Mouse (Mus musculus) B cell, adult 67 days (primary cell): Measurements from ENCODE around the gene Gm49394. TPM values are rescaled to one million over a fixed set of nuclear protein-coding genes. Genes with fewer than 3 reads are reported as not detected.

Source experiments
- total RNA-seq, 2 experiments: library from RNA; stranded (reverse); gene quantifications; 4 replicates each; pipeline ENCODE4 v1.2.4; 2023

Gene Gm49394
- not detected for total RNA-seq

GRCm38 (mm10) chr7:142669751-142670625 lies at the start of gene Gm49394:
Gm49394 (minus strand) TSS chr7:142669942.

GRCm38 (mm10) chr7:142666659-142667058 lies 3.1 kb downstream of the Gm49394 start, which contains the start of gene Igf2:
Igf2 (minus strand) TSS chr7:142666816.

Other genes with a start within 250 kb of the Gm49394 start
- not detected for gene Syt8, start 235.1 kb downstream of the Gm49394 start, total RNA-seq
- gene Tnni2, start 228.1 kb downstream of the Gm49394 start, total RNA-seq: 1 to 10 TPM; 3.3 to 7.1 TPM
- 100 to 1,000 TPM; 852 to 856 TPM for gene Lsp1, start 209.1 kb downstream of the Gm49394 start, total RNA-seq
- 10 to 100 TPM; 35.7 to 36.8 TPM for gene Tnnt3, start 171.1 kb downstream of the Gm49394 start, total RNA-seq
- gene Mrpl23, start 137.3 kb downstream of the Gm49394 start, total RNA-seq: 10 to 100 TPM; 12.0 to 12.3 TPM
- gene Igf2, start 3.1 kb downstream of the Gm49394 start, total RNA-seq: not detected
- gene Ins2, start 73.4 kb upstream of the Gm49394 start, total RNA-seq: not detected